Mouse (Mus musculus) liver, postnatal 0 days (tissue): Measurements from ENCODE around the gene Map3k19.

Source experiments
- CTCF ChIP-seq: sonication (generic); IDR thresholded peaks from 2 replicates; pipeline ENCODE4 v1.5.1; 2016; ENCODE audit warnings: antibody characterized with exemption, low read depth
- EP300 ChIP-seq: IDR thresholded peaks from 2 replicates; pipeline ENCODE4 v1.6.1; 2016; ENCODE audit warnings: antibody characterized with exemption, low read depth, mild to moderate bottlenecking

- TF ChIP-seq CTCF (no peak), EP300 (no peak)
Measured at GRCm38 (mm10) chr1:127834202-127834601, 20.6 kb downstream of the Map3k19 start.
